ENCODE assay signal across 8 mouse cellular contexts in genomic region chr11:74619956-74620300, GRCm38 (mm10). TPM values are rescaled to one million over a fixed set of nuclear protein-coding genes. Genes with fewer than 3 reads are reported as not detected.
DNase-seq lines count a peak whose midpoint lies in the region; ATAC-seq and TF ChIP-seq lines count a peak whose summit lies in the region.

No protein-coding gene starts in this region.

- H3K4me1 ChIP-seq in forebrain, embryonic 11.5 days (replicated peaks; ENCODE audit: control insufficient read depth, insufficient read depth, low read length) = 0 out of 2 replicates have a peak, but pooled peaks cover 2% of the 10 kb centered on the region
- H3K4me1 ChIP-seq in limb, embryonic 10.5 days = peaks cover 11% of the 10 kb centered on the region
- H3K4me1 ChIP-seq in neural tube, embryonic 13.5 days (replicated peaks) = peaks cover 11% of the 10 kb centered on the region; the same call in 1 of the 2 replicates

- H3K27ac ChIP-seq in layer of hippocampus, adult 2 months = peak overlapping the region; percentile 97
- no peak overlapping the region for H3K27ac ChIP-seq in forebrain, embryonic 11.5 days (ENCODE audit: low read depth, low read length)
- no peak overlapping the region for H3K27ac ChIP-seq in limb, embryonic 10.5 days
- no peak overlapping the region for H3K27ac ChIP-seq in neural tube, embryonic 13.5 days (replicated peaks)

- H3K36me3 ChIP-seq in forebrain, embryonic 11.5 days (ENCODE audit: control insufficient read depth, insufficient read depth, low read length) = no peaks in the 10 kb centered on the region
- no peaks in the 10 kb centered on the region for H3K36me3 ChIP-seq in limb, embryonic 10.5 days
- H3K36me3 ChIP-seq in neural tube, embryonic 13.5 days = 0 out of 2 replicates have a peak, but pooled peaks cover 9% of the 10 kb centered on the region

- no peak for TF ChIP-seq CTCF in layer of hippocampus, adult 2 months (conservative IDR thresholded peaks at IDR 0.05)

- 1% methylated on average over 16 of the region's 16 CpGs for WGBS in forebrain, embryonic 11.5 days
- 4% methylated on average over 16 of the region's 16 CpGs for WGBS in limb, embryonic 10.5 days
- 3% methylated on average over 16 of the region's 16 CpGs for WGBS in neural tube, embryonic 13.5 days

- peak overlapping the region; percentile 40; the same call in 1 of the 2 replicates for H3K9ac ChIP-seq in forebrain, embryonic 11.5 days (ENCODE audit: low read length)
- H3K9ac ChIP-seq in neural tube, embryonic 13.5 days = peak overlapping the region; percentile 82

- no peak for DNase-seq in layer of hippocampus, adult 2 months (ENCODE audit: low spot score in 2 of 2)
- DNase-seq in layer of hippocampus, postnatal 14 days (ENCODE audit: low spot score in 2 of 2) = no peak
- no peak for DNase-seq in forebrain, embryonic 11.5 days (ENCODE audit: low spot score)
- DNase-seq in limb, embryonic 10.5 days (ENCODE audit: low spot score) = no peak
- DNase-seq in spleen, postnatal 10 days (ENCODE audit: low spot score in 2 of 2) = no peak
- no peak for DNase-seq in layer of hippocampus, postnatal 10 days (ENCODE audit: low spot score in 2 of 2)

- H3K4me2 ChIP-seq in forebrain, embryonic 11.5 days (ENCODE audit: low read depth, low read length, severe bottlenecking) = peak overlapping the region; percentile 48
- H3K4me2 ChIP-seq in neural tube, embryonic 13.5 days = peak overlapping the region; percentile 71

- no peak; the same call in 1 of the 2 replicates for ATAC-seq in forebrain, embryonic 11.5 days (replicated peaks; ENCODE audit: low FRiP score)
- peak; percentile 67; the same call in 1 of the 2 replicates for ATAC-seq in neural tube, embryonic 13.5 days (ENCODE audit: low read depth)
- no peak for ATAC-seq in monocyte, adult 5-6 weeks (replicated peaks; ENCODE audit: insufficient number of reproducible peaks, low FRiP score, low TSS enrichment, poor library complexity, severe bottlenecking)

- H3K9me3 ChIP-seq in forebrain, embryonic 11.5 days (ENCODE audit: control insufficient read depth, low read length) = no peaks in the 10 kb centered on the region
- H3K9me3 ChIP-seq in limb, embryonic 10.5 days (replicated peaks) = no peaks in the 10 kb centered on the region
- no peaks in the 10 kb centered on the region for H3K9me3 ChIP-seq in neural tube, embryonic 13.5 days

- H3K27me3 ChIP-seq in forebrain, embryonic 11.5 days (ENCODE audit: control insufficient read depth, insufficient read depth, low read length) = peaks cover 12% of the 10 kb centered on the region
- peaks cover 46% of the 10 kb centered on the region for H3K27me3 ChIP-seq in limb, embryonic 10.5 days (ENCODE audit: low read depth, poor library complexity, severe bottlenecking)
- peaks cover 65% of the 10 kb centered on the region for H3K27me3 ChIP-seq in neural tube, embryonic 13.5 days

- H3K4me3 ChIP-seq in layer of hippocampus, adult 2 months = peak overlapping the region; percentile 82
- peak overlapping the region; percentile 34 for H3K4me3 ChIP-seq in forebrain, embryonic 11.5 days (ENCODE audit: low read depth, low read length)
- peak overlapping the region; percentile 47 for H3K4me3 ChIP-seq in limb, embryonic 10.5 days
- H3K4me3 ChIP-seq in neural tube, embryonic 13.5 days = peak overlapping the region; percentile 71

RNA-seq across cellular contexts. Expression of gene Ccdc92b, which starts 0.5 kb away (rescaled TPM):
- total RNA-seq in layer of hippocampus, adult 2 months (2021) = 10 to 100 TPM; 21.5 to 23.9 TPM
- total RNA-seq in layer of hippocampus, postnatal 14 days (2021) = 10 to 100 TPM; 19.1 to 20.2 TPM
- polyA plus RNA-seq in forebrain, embryonic 11.5 days (2014; fragmentation: Nextera tagmentation; extraction: Ambion mirVana) = 1.5 and 2.0 TPM in 2 replicates
- 0.24 and 0.51 TPM in 2 replicates for polyA plus RNA-seq in limb, embryonic 10.5 days (2016; fragmentation: Nextera tagmentation; extraction: Ambion mirVana)
- 1.9 and 2.1 TPM in 2 replicates for polyA plus RNA-seq in neural tube, embryonic 13.5 days (2015; fragmentation: Nextera tagmentation; extraction: Ambion mirVana)
- not detected in 3 replicates for total RNA-seq in monocyte, adult 5-6 weeks (2017)
- 10 to 100 TPM; 15.9 to 16.3 TPM for total RNA-seq in layer of hippocampus, postnatal 10 days (2021)

RNA-seq across cellular contexts. Expression of gene Rap1gap2, which starts 9.2 kb away (rescaled TPM):
- total RNA-seq in layer of hippocampus, adult 2 months (2021) = 100 to 1,000 TPM; 129 to 135 TPM
- 100 to 1,000 TPM; 122 TPM for total RNA-seq in layer of hippocampus, postnatal 14 days (2021)
- polyA plus RNA-seq in forebrain, embryonic 11.5 days (2014; fragmentation: Nextera tagmentation; extraction: Ambion mirVana) = 1.3 and 1.8 TPM in 2 replicates
- polyA plus RNA-seq in limb, embryonic 10.5 days (2016; fragmentation: Nextera tagmentation; extraction: Ambion mirVana) = 0.34 and 0.55 TPM in 2 replicates
- 10.9 and 11.5 TPM in 2 replicates for polyA plus RNA-seq in neural tube, embryonic 13.5 days (2015; fragmentation: Nextera tagmentation; extraction: Ambion mirVana)
- total RNA-seq in monocyte, adult 5-6 weeks (2017) = 186 to 201 TPM (median 194 TPM) in 3 replicates
- total RNA-seq in layer of hippocampus, postnatal 10 days (2021) = 100 to 1,000 TPM; 107 to 121 TPM

RNA-seq across cellular contexts. Expression of gene Cluh, which starts 29.4 kb away (rescaled TPM):
- total RNA-seq in layer of hippocampus, adult 2 months (2021) = 10 to 100 TPM; 71.2 to 74.0 TPM
- 10 to 100 TPM; 68.8 to 72.7 TPM for total RNA-seq in layer of hippocampus, postnatal 14 days (2021)
- polyA plus RNA-seq in forebrain, embryonic 11.5 days (2014; fragmentation: Nextera tagmentation; extraction: Ambion mirVana) = 18.9 and 21.9 TPM in 2 replicates
- polyA plus RNA-seq in limb, embryonic 10.5 days (2016; fragmentation: Nextera tagmentation; extraction: Ambion mirVana) = 32.8 and 36.6 TPM in 2 replicates
- polyA plus RNA-seq in neural tube, embryonic 13.5 days (2015; fragmentation: Nextera tagmentation; extraction: Ambion mirVana) = 16.3 and 16.9 TPM in 2 replicates
- total RNA-seq in monocyte, adult 5-6 weeks (2017) = 13.9 to 24.2 TPM (median 16.7 TPM) in 3 replicates
- total RNA-seq in layer of hippocampus, postnatal 10 days (2021) = 10 to 100 TPM; 68.2 to 74.1 TPM

Comparison
In these comparisons a context has a peak if more than half of its experiments do, and no peak if none do; other contexts are left out.
1. RNA of gene Ccdc92b, which starts 0.5 kb away (total RNA-seq): 21.5 to 23.9 TPM in layer of hippocampus, adult 2 months, 19.1 to 20.2 TPM in layer of hippocampus, postnatal 14 days and 15.9 to 16.3 TPM in layer of hippocampus, postnatal 10 days; not detected in monocyte, adult 5-6 weeks; every median in the first group is over 10 times any median in the second.
2. Peak in every context shown above with its lines, with median percentiles within 50 percentile points of each other: H3K4me3 ChIP-seq.